Mouse (Mus musculus) thymus, adult 2 months (tissue): ENCODE results near the gene Pmpca.

ENCODE experiments used
- CTCF ChIP-seq: fragments of 200-500 bp; IDR thresholded peaks from 2 replicates; pipeline ENCODE4 v1.5.1; 2012; ENCODE audit warnings: mild to moderate bottlenecking, control low read depth, low read length, moderate library complexity, borderline replicate concordance; ENCODE audit not compliant: control insufficient read depth, poor library complexity, insufficient read depth; ENCODE audit errors: extremely low read depth
- POLR2A ChIP-seq: fragments of 200-500 bp; IDR thresholded peaks from 2 replicates; pipeline ENCODE4 v1.6.1; 2012; ENCODE audit warnings: mild to moderate bottlenecking, low read length, control low read depth, moderate library complexity; ENCODE audit not compliant: control insufficient read depth, poor library complexity, insufficient read depth; ENCODE audit errors: extremely low read depth

DNA sequence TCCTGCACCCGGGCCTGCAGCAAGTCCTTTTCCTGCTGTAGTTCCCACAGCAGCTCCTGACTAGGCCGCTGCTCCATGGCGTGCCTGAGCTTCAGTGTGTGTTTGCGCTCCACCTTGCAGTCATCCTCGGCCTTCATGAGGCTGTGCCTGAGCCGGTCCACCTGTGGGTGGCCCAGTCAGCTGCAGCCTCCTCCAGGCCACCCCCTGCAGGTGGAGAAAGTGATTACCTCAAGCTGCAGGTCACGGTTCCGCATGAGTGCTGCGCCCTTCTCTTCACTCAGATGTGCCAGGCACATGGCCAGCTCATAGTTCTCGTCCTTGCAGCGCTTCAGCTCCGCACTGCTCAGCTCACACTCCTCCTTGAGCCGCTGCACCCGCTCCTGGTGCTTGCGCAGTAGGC is 31.7 kb upstream of the Pmpca start:
- TF ChIP-seq CTCF, result no peak
- no peak for TF ChIP-seq POLR2A
